In genomic region chr2:92426426-92426825, GRCm38 (mm10) we compare ENCODE assay signal across 8 mouse cellular contexts. TPM values are rescaled to one million over a fixed set of nuclear protein-coding genes. Genes with fewer than 3 reads are reported as not detected.
DNase-seq lines count a peak whose midpoint lies in the region; ATAC-seq and TF ChIP-seq lines count a peak whose summit lies in the region.

No protein-coding gene starts in this region.

- WGBS in intestine, embryonic 14.5 days = 65% methylated on average over 3 of the region's 3 CpGs
- 62% methylated on average over 3 of the region's 3 CpGs for WGBS in intestine, postnatal 0 days
- WGBS in forebrain, embryonic 14.5 days = 85% methylated on average over 3 of the region's 3 CpGs
- WGBS in hindbrain, embryonic 13.5 days = 83% methylated on average over 3 of the region's 3 CpGs
- 67% methylated on average over 3 of the region's 3 CpGs for WGBS in midbrain, embryonic 15.5 days

- H3K27ac ChIP-seq in intestine, embryonic 14.5 days (ENCODE audit: low read depth) = peak overlapping the region; percentile 3; the same call in 1 of the 2 replicates
- H3K27ac ChIP-seq in intestine, postnatal 0 days (ENCODE audit: low read depth, low read length) = no peak overlapping the region; the same call in 1 of the 2 replicates
- H3K27ac ChIP-seq in forebrain, embryonic 14.5 days (ENCODE audit: low read depth, low read length) = 0 out of 2 replicates have a peak overlapping the region, but pooled peaks have one; percentile 6
- H3K27ac ChIP-seq in hindbrain, embryonic 13.5 days = peak overlapping the region; percentile 52; the same call in 1 of the 2 replicates
- peak overlapping the region; percentile 13; the same call in 1 of the 2 replicates for H3K27ac ChIP-seq in midbrain, embryonic 15.5 days

- no peaks in the 10 kb centered on the region for H3K27me3 ChIP-seq in intestine, embryonic 14.5 days (replicated peaks; ENCODE audit: control insufficient read depth, insufficient read depth, low read length)
- H3K27me3 ChIP-seq in intestine, postnatal 0 days (replicated peaks; ENCODE audit: control insufficient read depth, insufficient read depth, low read length) = no peaks in the 10 kb centered on the region
- H3K27me3 ChIP-seq in forebrain, embryonic 14.5 days (replicated peaks; ENCODE audit: control insufficient read depth, insufficient read depth, low read length) = no peaks in the 10 kb centered on the region
- no peaks in the 10 kb centered on the region for H3K27me3 ChIP-seq in hindbrain, embryonic 13.5 days
- no peaks in the 10 kb centered on the region for H3K27me3 ChIP-seq in midbrain, embryonic 15.5 days (replicated peaks)

- H3K4me2 ChIP-seq in intestine, embryonic 14.5 days (ENCODE audit: low read length) = no peak overlapping the region
- no peak overlapping the region for H3K4me2 ChIP-seq in intestine, postnatal 0 days (replicated peaks; ENCODE audit: low read depth)
- no peak overlapping the region for H3K4me2 ChIP-seq in forebrain, embryonic 14.5 days (ENCODE audit: low read length)
- H3K4me2 ChIP-seq in hindbrain, embryonic 13.5 days = no peak overlapping the region
- no peak overlapping the region for H3K4me2 ChIP-seq in midbrain, embryonic 15.5 days

- peaks cover 40% of the 10 kb centered on the region for H3K36me3 ChIP-seq in intestine, embryonic 14.5 days (ENCODE audit: control insufficient read depth, insufficient read depth, low read length)
- H3K36me3 ChIP-seq in intestine, postnatal 0 days (ENCODE audit: control insufficient read depth, insufficient read depth) = peaks cover 35% of the 10 kb centered on the region
- peaks cover 33% of the 10 kb centered on the region for H3K36me3 ChIP-seq in forebrain, embryonic 14.5 days (ENCODE audit: control insufficient read depth, insufficient read depth, low read length)
- H3K36me3 ChIP-seq in hindbrain, embryonic 13.5 days = peaks cover 40% of the 10 kb centered on the region
- peaks cover 7% of the 10 kb centered on the region for H3K36me3 ChIP-seq in midbrain, embryonic 15.5 days (replicated peaks)

- H3K4me1 ChIP-seq in intestine, embryonic 14.5 days (replicated peaks; ENCODE audit: control insufficient read depth, insufficient read depth, low read length) = peaks cover 32% of the 10 kb centered on the region
- H3K4me1 ChIP-seq in intestine, postnatal 0 days (replicated peaks; ENCODE audit: control insufficient read depth, insufficient read depth, low read length) = peaks cover 15% of the 10 kb centered on the region
- H3K4me1 ChIP-seq in forebrain, embryonic 14.5 days (ENCODE audit: control insufficient read depth, insufficient read depth, low read length) = peaks cover 39% of the 10 kb centered on the region
- H3K4me1 ChIP-seq in hindbrain, embryonic 13.5 days (replicated peaks) = peaks cover 85% of the 10 kb centered on the region
- peaks cover 68% of the 10 kb centered on the region for H3K4me1 ChIP-seq in midbrain, embryonic 15.5 days

- no peak overlapping the region for H3K4me3 ChIP-seq in intestine, embryonic 14.5 days (ENCODE audit: low read depth, low read length)
- H3K4me3 ChIP-seq in intestine, postnatal 0 days (ENCODE audit: low read depth, low read length) = no peak overlapping the region
- no peak overlapping the region for H3K4me3 ChIP-seq in forebrain, embryonic 14.5 days (ENCODE audit: low read depth, low read length)
- H3K4me3 ChIP-seq in hindbrain, embryonic 13.5 days = no peak overlapping the region
- no peak overlapping the region for H3K4me3 ChIP-seq in midbrain, embryonic 15.5 days

- ATAC-seq in intestine, embryonic 14.5 days (replicated peaks; ENCODE audit: low FRiP score, low TSS enrichment, low read depth) = no peak
- no peak for ATAC-seq in intestine, postnatal 0 days
- ATAC-seq in forebrain, embryonic 14.5 days = no peak
- no peak for ATAC-seq in hindbrain, embryonic 13.5 days (ENCODE audit: low FRiP score)
- ATAC-seq in midbrain, embryonic 15.5 days (replicated peaks) = no peak
- no peak for ATAC-seq in frontal cortex, adult (ENCODE audit: low TSS enrichment)

- TF ChIP-seq CTCF in intestine, postnatal 0 days (IDR thresholded peaks at IDR 0.05; ENCODE audit: low read depth) = no peak

- no peaks in the 10 kb centered on the region for H3K9me3 ChIP-seq in intestine, embryonic 14.5 days (ENCODE audit: control insufficient read depth, low read length)
- no peaks in the 10 kb centered on the region for H3K9me3 ChIP-seq in intestine, postnatal 0 days (ENCODE audit: control insufficient read depth)
- H3K9me3 ChIP-seq in forebrain, embryonic 14.5 days (replicated peaks; ENCODE audit: control insufficient read depth, low read length) = no peaks in the 10 kb centered on the region
- no peaks in the 10 kb centered on the region for H3K9me3 ChIP-seq in hindbrain, embryonic 13.5 days
- no peaks in the 10 kb centered on the region for H3K9me3 ChIP-seq in midbrain, embryonic 15.5 days

- no peak overlapping the region for H3K9ac ChIP-seq in intestine, embryonic 14.5 days (ENCODE audit: low read length)
- no peak overlapping the region for H3K9ac ChIP-seq in intestine, postnatal 0 days (ENCODE audit: low read depth, low read length)
- H3K9ac ChIP-seq in forebrain, embryonic 14.5 days (ENCODE audit: low read length) = no peak overlapping the region
- H3K9ac ChIP-seq in hindbrain, embryonic 13.5 days = 0 out of 2 replicates have a peak overlapping the region, but pooled peaks have one; percentile 49
- H3K9ac ChIP-seq in midbrain, embryonic 15.5 days = no peak overlapping the region

- no peak for DNase-seq in intestine, embryonic 14.5 days (ENCODE audit: low spot score)
- DNase-seq in forebrain, embryonic 14.5 days (ENCODE audit: low spot score) = no peak
- no peak for DNase-seq in spleen, postnatal 4 days (ENCODE audit: low spot score in 2 of 2)
- no peak for DNase-seq in spleen, postnatal 10 days (ENCODE audit: low spot score in 2 of 2)

RNA-seq across cellular contexts. Expression of gene Cry2, which starts 7.4 kb away (rescaled TPM):
- polyA plus RNA-seq in intestine, embryonic 14.5 days (2014; fragmentation: Nextera tagmentation; extraction: Ambion mirVana) = 16.7 and 18.2 TPM in 2 replicates
- polyA plus RNA-seq in intestine, postnatal 0 days (2015; fragmentation: Nextera tagmentation; extraction: Ambion mirVana) = 10.0 and 11.7 TPM in 2 replicates
- polyA plus RNA-seq in forebrain, embryonic 14.5 days (2014; fragmentation: Nextera tagmentation; extraction: Ambion mirVana) = 16.1 and 24.6 TPM in 2 replicates
- polyA plus RNA-seq in hindbrain, embryonic 13.5 days (2015; fragmentation: Nextera tagmentation; extraction: Ambion mirVana) = 36.8 and 38.5 TPM in 2 replicates
- 47.5 and 49.0 TPM in 2 replicates for polyA plus RNA-seq in midbrain, embryonic 15.5 days (2015; fragmentation: Nextera tagmentation; extraction: Ambion mirVana)

RNA-seq across cellular contexts. Expression of gene Mapk8ip1, which starts 25.4 kb away (rescaled TPM):
- 11.8 and 13.2 TPM in 2 replicates for polyA plus RNA-seq in intestine, embryonic 14.5 days (2014; fragmentation: Nextera tagmentation; extraction: Ambion mirVana)
- polyA plus RNA-seq in intestine, postnatal 0 days (2015; fragmentation: Nextera tagmentation; extraction: Ambion mirVana) = 7.2 and 7.4 TPM in 2 replicates
- polyA plus RNA-seq in forebrain, embryonic 14.5 days (2014; fragmentation: Nextera tagmentation; extraction: Ambion mirVana) = 49.3 and 54.5 TPM in 2 replicates
- 111 and 112 TPM in 2 replicates for polyA plus RNA-seq in hindbrain, embryonic 13.5 days (2015; fragmentation: Nextera tagmentation; extraction: Ambion mirVana)
- polyA plus RNA-seq in midbrain, embryonic 15.5 days (2015; fragmentation: Nextera tagmentation; extraction: Ambion mirVana) = 155 and 165 TPM in 2 replicates

RNA-seq across cellular contexts. Expression of gene Slc35c1, which starts 33.9 kb away (rescaled TPM):
- 26.8 and 30.2 TPM in 2 replicates for polyA plus RNA-seq in intestine, embryonic 14.5 days (2014; fragmentation: Nextera tagmentation; extraction: Ambion mirVana)
- 51.9 and 59.2 TPM in 2 replicates for polyA plus RNA-seq in intestine, postnatal 0 days (2015; fragmentation: Nextera tagmentation; extraction: Ambion mirVana)
- 8.7 and 11.3 TPM in 2 replicates for polyA plus RNA-seq in forebrain, embryonic 14.5 days (2014; fragmentation: Nextera tagmentation; extraction: Ambion mirVana)
- 10.5 and 12.0 TPM in 2 replicates for polyA plus RNA-seq in hindbrain, embryonic 13.5 days (2015; fragmentation: Nextera tagmentation; extraction: Ambion mirVana)
- polyA plus RNA-seq in midbrain, embryonic 15.5 days (2015; fragmentation: Nextera tagmentation; extraction: Ambion mirVana) = 14.4 and 17.4 TPM in 2 replicates

RNA-seq across cellular contexts. Expression of gene 1700029I15Rik, which starts 44.1 kb away (rescaled TPM):
- polyA plus RNA-seq in intestine, embryonic 14.5 days (2014; fragmentation: Nextera tagmentation; extraction: Ambion mirVana) = 1.7 TPM in 2 replicates
- polyA plus RNA-seq in intestine, postnatal 0 days (2015; fragmentation: Nextera tagmentation; extraction: Ambion mirVana) = 2.1 and 3.1 TPM in 2 replicates
- polyA plus RNA-seq in forebrain, embryonic 14.5 days (2014; fragmentation: Nextera tagmentation; extraction: Ambion mirVana) = 3.2 and 3.7 TPM in 2 replicates
- polyA plus RNA-seq in hindbrain, embryonic 13.5 days (2015; fragmentation: Nextera tagmentation; extraction: Ambion mirVana) = 6.3 and 6.9 TPM in 2 replicates
- 7.6 and 8.4 TPM in 2 replicates for polyA plus RNA-seq in midbrain, embryonic 15.5 days (2015; fragmentation: Nextera tagmentation; extraction: Ambion mirVana)

RNA-seq across cellular contexts. Expression of gene Large2, which starts 51.8 kb away (rescaled TPM):
- 11.6 and 12.6 TPM in 2 replicates for polyA plus RNA-seq in intestine, embryonic 14.5 days (2014; fragmentation: Nextera tagmentation; extraction: Ambion mirVana)
- 8.3 and 9.1 TPM in 2 replicates for polyA plus RNA-seq in intestine, postnatal 0 days (2015; fragmentation: Nextera tagmentation; extraction: Ambion mirVana)
- 0.99 and 1.5 TPM in 2 replicates for polyA plus RNA-seq in forebrain, embryonic 14.5 days (2014; fragmentation: Nextera tagmentation; extraction: Ambion mirVana)
- 1.6 and 2.4 TPM in 2 replicates for polyA plus RNA-seq in hindbrain, embryonic 13.5 days (2015; fragmentation: Nextera tagmentation; extraction: Ambion mirVana)
- polyA plus RNA-seq in midbrain, embryonic 15.5 days (2015; fragmentation: Nextera tagmentation; extraction: Ambion mirVana) = 1.5 and 1.9 TPM in 2 replicates
